Mouse (Mus musculus): ENCODE measurements around the gene Swap70. TPM values are rescaled to one million over a fixed set of nuclear protein-coding genes. Genes with fewer than 3 reads are reported as not detected.

The Swap70 gene
- polyA plus RNA-seq, 1 experiment from 2014 or later, result 40.6 TPM

GRCm38 (mm10) chr7:110262661-110263060 lies 41.1 kb downstream of the Swap70 start:
- H3K4me3 ChIP-seq (ENCODE audit: low read length), result no peak overlapping the region
- peak; percentile 11; the same call in 1 of the 2 replicates for ATAC-seq (ENCODE audit: low read depth)
- H3K9me3 ChIP-seq (ENCODE audit: control insufficient read depth, low read length), result no peaks in the 10 kb centered on the region
- H3K36me3 ChIP-seq (ENCODE audit: control insufficient read depth, insufficient read depth, low read length), result no peaks in the 10 kb centered on the region
- 22% methylated on average over 1 of the region's 1 CpGs for WGBS
- H3K9ac ChIP-seq (ENCODE audit: low read length), result no peak overlapping the region
- H3K4me2 ChIP-seq (ENCODE audit: low read depth, low read length), result no peak overlapping the region
- no peaks in the 10 kb centered on the region for H3K27me3 ChIP-seq (ENCODE audit: control insufficient read depth, insufficient read depth, low read depth, low read length)
- peak overlapping the region; percentile 58 for H3K27ac ChIP-seq (ENCODE audit: low read length)
- peaks cover 41% of the 10 kb centered on the region for H3K4me1 ChIP-seq (replicated peaks; ENCODE audit: control insufficient read depth, insufficient read depth, low read length)

GRCm38 (mm10) chr7:110263474-110263873 lies 42.0 kb downstream of the Swap70 start:
- ATAC-seq (ENCODE audit: low read depth), result peak; percentile 57
- Histone ChIP-seq H3K4me1 (replicated peaks; ENCODE audit: control insufficient read depth, insufficient read depth, low read length) (peaks cover 41% of the 10 kb centered on the region), H3K9me3 (ENCODE audit: control insufficient read depth, low read length) (no peaks in the 10 kb centered on the region), H3K27me3 (ENCODE audit: control insufficient read depth, insufficient read depth, low read depth, low read length) (no peaks in the 10 kb centered on the region), H3K27ac (ENCODE audit: low read length) (peak overlapping the region; percentile 48; the same call in 1 of the 2 replicates), H3K9ac (ENCODE audit: low read length) (no peak overlapping the region), H3K36me3 (ENCODE audit: control insufficient read depth, insufficient read depth, low read length) (peaks cover 4% of the 10 kb centered on the region; the same call in 1 of the 2 replicates), H3K4me2 (ENCODE audit: low read depth, low read length) (no peak overlapping the region), H3K4me3 (ENCODE audit: low read length) (no peak overlapping the region)
- 24% methylated on average over 1 of the region's 1 CpGs for WGBS

GRCm38 (mm10) chr7:110265796-110266195 lies 44.3 kb downstream of the Swap70 start:
- no peak for ATAC-seq (ENCODE audit: low read depth)
- Histone ChIP-seq H3K4me3 (ENCODE audit: low read length) (no peak overlapping the region), H3K27me3 (ENCODE audit: control insufficient read depth, insufficient read depth, low read depth, low read length) (no peaks in the 10 kb centered on the region), H3K36me3 (ENCODE audit: control insufficient read depth, insufficient read depth, low read length) (peaks cover 15% of the 10 kb centered on the region), H3K27ac (ENCODE audit: low read length) (no peak overlapping the region), H3K9me3 (ENCODE audit: control insufficient read depth, low read length) (no peaks in the 10 kb centered on the region), H3K4me1 (replicated peaks; ENCODE audit: control insufficient read depth, insufficient read depth, low read length) (peaks cover 24% of the 10 kb centered on the region), H3K9ac (ENCODE audit: low read length) (no peak overlapping the region), H3K4me2 (ENCODE audit: low read depth, low read length) (no peak overlapping the region)
- WGBS, result 22% methylated on average over 7 of the region's 7 CpGs

DNA sequence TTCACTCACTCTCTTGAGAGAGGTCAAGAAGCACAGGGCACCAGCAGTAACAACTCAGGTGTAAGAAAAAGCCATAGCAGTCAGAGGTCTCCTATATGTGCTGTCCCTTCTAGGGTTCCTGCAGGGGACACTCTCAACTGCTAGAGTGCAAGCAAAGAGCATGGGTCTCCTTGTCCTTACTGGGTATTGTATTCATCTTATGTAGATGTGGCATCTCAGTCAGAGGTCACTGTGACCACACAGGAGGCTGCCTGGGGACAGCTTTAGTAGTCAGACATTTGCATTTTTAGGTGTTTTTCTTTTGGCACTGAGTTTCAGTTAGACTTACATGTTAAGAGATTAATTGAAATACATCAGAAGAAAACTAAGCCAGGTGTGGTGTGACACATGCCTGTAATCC lies 45.5 kb downstream of the Swap70 start:
- H3K9ac ChIP-seq (ENCODE audit: low read length), result no peak overlapping the region
- no peak overlapping the region for H3K27ac ChIP-seq (ENCODE audit: low read length)
- no peak overlapping the region for H3K4me2 ChIP-seq (ENCODE audit: low read depth, low read length)
- H3K4me1 ChIP-seq (replicated peaks; ENCODE audit: control insufficient read depth, insufficient read depth, low read length), result peaks cover 14% of the 10 kb centered on the region
- peaks cover 15% of the 10 kb centered on the region for H3K36me3 ChIP-seq (ENCODE audit: control insufficient read depth, insufficient read depth, low read length)
- no peaks in the 10 kb centered on the region for H3K27me3 ChIP-seq (ENCODE audit: control insufficient read depth, insufficient read depth, low read depth, low read length)
- H3K4me3 ChIP-seq (ENCODE audit: low read length), result no peak overlapping the region
- H3K9me3 ChIP-seq (ENCODE audit: control insufficient read depth, low read length), result no peaks in the 10 kb centered on the region
- no peak for ATAC-seq (ENCODE audit: low read depth)

DNA sequence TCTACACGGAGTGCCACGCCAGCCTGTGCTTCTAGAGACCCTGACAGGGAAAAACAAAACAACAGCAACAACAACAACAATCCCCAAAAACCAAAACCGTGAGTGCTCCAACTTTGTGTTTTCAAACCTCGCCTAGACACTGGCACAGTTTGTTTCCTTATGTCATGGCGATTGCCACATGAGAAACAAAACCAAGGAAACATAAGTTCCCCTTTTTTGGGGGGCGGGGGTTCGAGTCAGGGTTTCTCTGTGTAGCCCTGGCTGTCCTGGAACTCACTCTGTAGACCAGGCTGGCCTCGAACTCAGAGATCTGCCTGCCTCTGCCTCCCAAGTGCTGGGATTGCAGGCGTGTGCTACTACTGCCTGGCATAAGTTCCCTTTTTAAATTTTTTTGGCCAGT lies 46.5 kb downstream of the Swap70 start:
- H3K27ac ChIP-seq (ENCODE audit: low read length), result no peak overlapping the region
- no peak overlapping the region for H3K4me2 ChIP-seq (ENCODE audit: low read depth, low read length)
- no peak overlapping the region for H3K4me3 ChIP-seq (ENCODE audit: low read length)
- H3K9ac ChIP-seq (ENCODE audit: low read length), result no peak overlapping the region
- no peaks in the 10 kb centered on the region for H3K27me3 ChIP-seq (ENCODE audit: control insufficient read depth, insufficient read depth, low read depth, low read length)
- peaks cover 4% of the 10 kb centered on the region for H3K4me1 ChIP-seq (replicated peaks; ENCODE audit: control insufficient read depth, insufficient read depth, low read length)
- WGBS, result 93% methylated on average over 9 of the region's 9 CpGs
- no peak for ATAC-seq (ENCODE audit: low read depth)
- no peaks in the 10 kb centered on the region for H3K9me3 ChIP-seq (ENCODE audit: control insufficient read depth, low read length)
- H3K36me3 ChIP-seq (ENCODE audit: control insufficient read depth, insufficient read depth, low read length), result peaks cover 17% of the 10 kb centered on the region

- no peak for ATAC-seq (ENCODE audit: low read depth)
- WGBS, result 77% methylated on average over 4 of the region's 4 CpGs
Measured at GRCm38 (mm10) chr7:110268511-110268910, 47.0 kb downstream of the Swap70 start.

DNA sequence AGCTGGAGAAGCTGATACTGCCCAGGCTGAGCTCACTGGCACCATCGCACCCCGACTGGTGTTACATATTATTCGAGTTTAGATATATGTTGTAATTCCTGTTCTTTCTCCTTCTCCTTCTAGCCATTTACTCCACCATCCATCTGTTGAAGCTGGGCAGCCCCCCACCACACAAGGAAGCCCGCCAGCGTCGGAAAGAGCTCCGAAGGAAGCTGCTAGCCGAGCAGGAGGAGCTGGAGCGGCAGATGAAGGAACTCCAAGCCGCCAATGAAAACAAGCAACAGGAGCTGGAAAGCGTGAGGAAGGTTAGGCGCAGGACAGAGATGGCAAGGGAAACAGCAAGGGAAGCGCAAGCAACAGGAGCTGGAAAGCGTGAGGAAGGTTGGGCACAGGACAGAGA lies 48.3 kb downstream of the Swap70 start:
- Histone ChIP-seq H3K27me3 (ENCODE audit: control insufficient read depth, insufficient read depth, low read depth, low read length) (no peaks in the 10 kb centered on the region), H3K9ac (ENCODE audit: low read length) (no peak overlapping the region)

More at GRCm38 (mm10) chr7:110268511-110268910, 47.0 kb downstream of the Swap70 start:
- H3K27me3 ChIP-seq (ENCODE audit: control insufficient read depth, insufficient read depth, low read depth, low read length), result no peaks in the 10 kb centered on the region
- no peaks in the 10 kb centered on the region for H3K4me1 ChIP-seq (replicated peaks; ENCODE audit: control insufficient read depth, insufficient read depth, low read length)
- no peaks in the 10 kb centered on the region for H3K9me3 ChIP-seq (ENCODE audit: control insufficient read depth, low read length)
- no peak overlapping the region for H3K9ac ChIP-seq (ENCODE audit: low read length)
- no peak overlapping the region for H3K4me3 ChIP-seq (ENCODE audit: low read length)
- peaks cover 17% of the 10 kb centered on the region for H3K36me3 ChIP-seq (ENCODE audit: control insufficient read depth, insufficient read depth, low read length)
- no peak overlapping the region for H3K4me2 ChIP-seq (ENCODE audit: low read depth, low read length)
- no peak overlapping the region for H3K27ac ChIP-seq (ENCODE audit: low read length)

GRCm38 (mm10) chr7:110270455-110270854 lies 48.9 kb downstream of the Swap70 start:
- Histone ChIP-seq H3K36me3 (ENCODE audit: control insufficient read depth, insufficient read depth, low read length) (peaks cover 22% of the 10 kb centered on the region), H3K4me3 (ENCODE audit: low read length) (no peak overlapping the region), H3K4me1 (replicated peaks; ENCODE audit: control insufficient read depth, insufficient read depth, low read length) (no peaks in the 10 kb centered on the region), H3K9ac (ENCODE audit: low read length) (no peak overlapping the region), H3K27ac (ENCODE audit: low read length) (no peak overlapping the region), H3K4me2 (ENCODE audit: low read depth, low read length) (no peak overlapping the region), H3K9me3 (ENCODE audit: control insufficient read depth, low read length) (no peaks in the 10 kb centered on the region), H3K27me3 (ENCODE audit: control insufficient read depth, insufficient read depth, low read depth, low read length) (no peaks in the 10 kb centered on the region)
- ATAC-seq (ENCODE audit: low read depth), result no peak
- 88% methylated on average over 7 of the region's 7 CpGs for WGBS

More for the DNA sequence above, 48.3 kb downstream of the Swap70 start:
- ATAC-seq (ENCODE audit: low read depth), result no peak
- H3K4me2 ChIP-seq (ENCODE audit: low read depth, low read length), result no peak overlapping the region
- no peak overlapping the region for H3K27ac ChIP-seq (ENCODE audit: low read length)
- no peaks in the 10 kb centered on the region for H3K9me3 ChIP-seq (ENCODE audit: control insufficient read depth, low read length)
- WGBS, result 80% methylated on average over 14 of the region's 14 CpGs
- H3K36me3 ChIP-seq (ENCODE audit: control insufficient read depth, insufficient read depth, low read length), result peaks cover 19% of the 10 kb centered on the region
- H3K4me3 ChIP-seq (ENCODE audit: low read length), result no peak overlapping the region
- no peaks in the 10 kb centered on the region for H3K4me1 ChIP-seq (replicated peaks; ENCODE audit: control insufficient read depth, insufficient read depth, low read length)

GRCm38 (mm10) chr7:110271814-110272213 lies 50.3 kb downstream of the Swap70 start:
- Histone ChIP-seq H3K4me3 (ENCODE audit: low read length) (no peak overlapping the region), H3K4me1 (replicated peaks; ENCODE audit: control insufficient read depth, insufficient read depth, low read length) (no peaks in the 10 kb centered on the region), H3K27me3 (ENCODE audit: control insufficient read depth, insufficient read depth, low read depth, low read length) (no peaks in the 10 kb centered on the region), H3K27ac (ENCODE audit: low read length) (peak overlapping the region; percentile 34; the same call in 1 of the 2 replicates), H3K36me3 (ENCODE audit: control insufficient read depth, insufficient read depth, low read length) (peaks cover 24% of the 10 kb centered on the region), H3K9ac (ENCODE audit: low read length) (no peak overlapping the region), H3K9me3 (ENCODE audit: control insufficient read depth, low read length) (no peaks in the 10 kb centered on the region), H3K4me2 (ENCODE audit: low read depth, low read length) (no peak overlapping the region)
- 48% methylated on average over 9 of the region's 9 CpGs for WGBS
- ATAC-seq (ENCODE audit: low read depth), result no peak

DNA sequence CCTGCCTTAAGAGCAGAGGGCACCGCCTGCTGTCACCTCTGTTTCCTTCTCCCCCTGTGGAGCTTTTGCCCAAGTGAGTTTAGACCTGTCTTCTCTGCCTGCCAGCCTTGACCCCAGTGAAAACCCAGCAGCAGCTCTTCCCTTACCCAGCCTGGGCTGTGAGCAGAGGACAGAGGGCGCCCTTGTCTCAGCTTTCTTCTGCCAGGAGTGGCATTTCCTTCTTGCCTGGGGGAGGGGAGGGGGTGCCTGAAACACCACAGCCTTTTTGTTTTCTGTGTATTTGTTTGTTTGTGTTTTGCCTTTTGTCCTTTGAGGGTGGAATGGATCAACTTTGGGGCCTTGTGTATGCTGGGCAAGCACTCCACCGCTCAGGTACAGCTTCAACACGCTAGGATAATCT lies 50.9 kb downstream of the Swap70 start:
- Histone ChIP-seq H3K27me3 (ENCODE audit: control insufficient read depth, insufficient read depth, low read depth, low read length) (no peaks in the 10 kb centered on the region), H3K4me3 (ENCODE audit: low read length) (no peak overlapping the region), H3K4me1 (replicated peaks; ENCODE audit: control insufficient read depth, insufficient read depth, low read length) (no peaks in the 10 kb centered on the region), H3K9ac (ENCODE audit: low read length) (no peak overlapping the region), H3K4me2 (ENCODE audit: low read depth, low read length) (no peak overlapping the region), H3K27ac (ENCODE audit: low read length) (no peak overlapping the region), H3K9me3 (ENCODE audit: control insufficient read depth, low read length) (no peaks in the 10 kb centered on the region), H3K36me3 (ENCODE audit: control insufficient read depth, insufficient read depth, low read length) (peaks cover 24% of the 10 kb centered on the region)
- WGBS, result 73% methylated on average over 4 of the region's 4 CpGs
- ATAC-seq (ENCODE audit: low read depth), result no peak
